Comparison of ENCODE assay signal across 8 mouse cellular contexts in the genomic region with DNA sequence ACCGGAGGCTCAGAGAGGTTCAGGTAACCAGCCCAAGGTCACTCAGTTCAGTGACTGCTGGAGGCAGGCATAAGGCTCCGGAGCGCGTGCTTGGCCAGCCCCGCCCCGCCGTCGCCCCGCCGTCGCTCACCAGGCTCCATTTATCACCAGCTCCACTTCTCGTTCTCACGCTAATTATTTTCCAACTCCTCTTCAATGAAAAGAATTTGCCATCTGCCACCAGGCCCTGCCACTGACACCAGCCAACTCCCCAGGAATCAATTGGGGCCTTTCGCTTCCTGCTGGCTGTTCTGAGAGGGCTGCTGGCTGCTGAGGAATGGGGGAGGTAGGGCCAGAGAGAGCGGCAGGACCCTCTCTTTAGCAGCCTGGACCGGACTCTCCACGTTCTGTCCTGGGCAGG. TPM values are rescaled to one million over a fixed set of nuclear protein-coding genes. Genes with fewer than 3 reads are reported as not detected.
A peak's percentile ranks its signal among the peaks of the same experiment; 100 is the strongest.
DNase-seq lines count a peak whose midpoint lies in the region; ATAC-seq and TF ChIP-seq lines count a peak whose summit lies in the region.

No protein-coding gene starts in this region.

- H3K27ac ChIP-seq in hindbrain, postnatal 0 days, result 0 out of 2 replicates have a peak overlapping the region, but pooled peaks have one; percentile 36
- no peak overlapping the region for H3K27ac ChIP-seq in liver, embryonic 11.5 days (ENCODE audit: low read depth, low read length)
- peak overlapping the region; percentile 80 for H3K27ac ChIP-seq in stomach, postnatal 0 days (replicated peaks)

- ATAC-seq in hindbrain, postnatal 0 days, result peak; percentile 22; the same call in 1 of the 2 replicates
- no peak for ATAC-seq in liver, embryonic 11.5 days (replicated peaks; ENCODE audit: low FRiP score)
- peak; percentile 53 for ATAC-seq in stomach, postnatal 0 days (ENCODE audit: low FRiP score, low TSS enrichment)
- no peak for ATAC-seq in inflammation-experienced regulatory T-cells, adult 6 months

- H3K9ac ChIP-seq in hindbrain, postnatal 0 days (replicated peaks; ENCODE audit: low read length), result no peak overlapping the region
- no peak overlapping the region for H3K9ac ChIP-seq in liver, embryonic 11.5 days (ENCODE audit: low read depth, low read length)
- H3K9ac ChIP-seq in stomach, postnatal 0 days (ENCODE audit: low read length), result no peak overlapping the region

- peak overlapping the region; percentile 3; the same call in 1 of the 2 replicates for H3K4me2 ChIP-seq in hindbrain, postnatal 0 days (ENCODE audit: low read depth, low read length)
- H3K4me2 ChIP-seq in liver, embryonic 11.5 days, result 0 out of 2 replicates have a peak overlapping the region, but pooled peaks have one; percentile 8
- no peak overlapping the region for H3K4me2 ChIP-seq in stomach, postnatal 0 days (replicated peaks; ENCODE audit: low read depth)

- peaks cover 23% of the 10 kb centered on the region for H3K4me1 ChIP-seq in hindbrain, postnatal 0 days (ENCODE audit: insufficient read depth, low read length)
- H3K4me1 ChIP-seq in liver, embryonic 11.5 days (replicated peaks; ENCODE audit: control insufficient read depth, insufficient read depth, low read length), result peaks cover 14% of the 10 kb centered on the region
- peaks cover 12% of the 10 kb centered on the region for H3K4me1 ChIP-seq in stomach, postnatal 0 days (replicated peaks; ENCODE audit: control insufficient read depth, insufficient read depth)

- H3K4me3 ChIP-seq in hindbrain, postnatal 0 days (ENCODE audit: low read length), result no peak overlapping the region
- no peak overlapping the region for H3K4me3 ChIP-seq in liver, embryonic 11.5 days (ENCODE audit: low read depth, low read length)
- no peak overlapping the region for H3K4me3 ChIP-seq in stomach, postnatal 0 days (ENCODE audit: low read depth, low read length)

- DNase-seq in lung, adult 18-20 months, result peak; percentile 38 to 45
- DNase-seq in lung, postnatal 25 days (ENCODE audit: low spot score), result no peak
- peak; percentile 47 to 69 for DNase-seq in cerebellum, postnatal 14 days
- DNase-seq in hindbrain, postnatal 0 days (ENCODE audit: low spot score), result peak; percentile 73
- no peak for DNase-seq in liver, embryonic 11.5 days (ENCODE audit: low spot score)
- DNase-seq in stomach, postnatal 0 days (ENCODE audit: low spot score), result peak; percentile 78
- no peak for DNase-seq in adrenal gland, adult 2 months

- TF ChIP-seq CTCF in hindbrain, postnatal 0 days (IDR thresholded peaks at IDR 0.05; ENCODE audit: low read depth), result no peak
- no peak for TF ChIP-seq CTCF in stomach, postnatal 0 days (IDR thresholded peaks at IDR 0.05; ENCODE audit: low read depth)

- H3K36me3 ChIP-seq in hindbrain, postnatal 0 days (ENCODE audit: insufficient read depth, low read length), result no peaks in the 10 kb centered on the region
- H3K36me3 ChIP-seq in liver, embryonic 11.5 days (ENCODE audit: control insufficient read depth, insufficient read depth, low read length), result no peaks in the 10 kb centered on the region
- no peaks in the 10 kb centered on the region for H3K36me3 ChIP-seq in stomach, postnatal 0 days (ENCODE audit: control insufficient read depth, insufficient read depth, low read length)

- 6% methylated on average over 17 of the region's 17 CpGs for WGBS in hindbrain, postnatal 0 days
- 5% methylated on average over 17 of the region's 17 CpGs for WGBS in liver, embryonic 11.5 days
- WGBS in stomach, postnatal 0 days, result 20% methylated on average over 17 of the region's 17 CpGs

- TF ChIP-seq EP300 in stomach, postnatal 0 days (optimal IDR thresholded peaks at IDR 0.05), result no peak

- H3K27me3 ChIP-seq in hindbrain, postnatal 0 days (ENCODE audit: insufficient read depth, low read length), result no peaks in the 10 kb centered on the region
- no peaks in the 10 kb centered on the region; the same call in 1 of the 2 replicates for H3K27me3 ChIP-seq in liver, embryonic 11.5 days (replicated peaks; ENCODE audit: control insufficient read depth, insufficient read depth, low read length)
- H3K27me3 ChIP-seq in stomach, postnatal 0 days (ENCODE audit: control insufficient read depth, insufficient read depth, low read length), result no peaks in the 10 kb centered on the region

- no peaks in the 10 kb centered on the region for H3K9me3 ChIP-seq in hindbrain, postnatal 0 days (ENCODE audit: low read length)
- no peaks in the 10 kb centered on the region for H3K9me3 ChIP-seq in liver, embryonic 11.5 days (ENCODE audit: control insufficient read depth, low read length)
- no peaks in the 10 kb centered on the region for H3K9me3 ChIP-seq in stomach, postnatal 0 days (ENCODE audit: control insufficient read depth, low read length)

RNA-seq across cellular contexts. Expression of a gene that starts 27.3 kb away (rescaled TPM):
- 33.7 and 35.0 TPM in 2 replicates for total RNA-seq in hindbrain, postnatal 0 days (2014; rRNA removed)
- 9.0 and 10.9 TPM in 2 replicates for polyA plus RNA-seq in hindbrain, postnatal 0 days (2015; fragmentation: Nextera tagmentation; extraction: Ambion mirVana)
- polyA plus RNA-seq in liver, embryonic 11.5 days (2014; fragmentation: Nextera tagmentation; extraction: Ambion mirVana), result 0.77 and 0.82 TPM in 2 replicates
- polyA plus RNA-seq in stomach, postnatal 0 days (2015; fragmentation: Nextera tagmentation; extraction: Ambion mirVana), result 1.3 and 1.7 TPM in 2 replicates
- under 1 TPM in 1 of 3 experiments, not detected in 2; 0.11 TPM for polyA plus RNA-seq in inflammation-experienced regulatory T-cells, adult 6 months (2017; shearing (Covaris generic))
- total RNA-seq in adrenal gland, adult 2 months (2021), result 1 to 10 TPM; 6.5 to 6.8 TPM
- polyA plus RNA-seq in adrenal gland, adult 2 months (2012; rRNA removed), result 8.9 and 10.2 TPM in 2 replicates

RNA-seq across cellular contexts. Expression of a gene that starts 36.8 kb away (rescaled TPM):
- total RNA-seq in hindbrain, postnatal 0 days (2014; rRNA removed), result 5.1 and 5.9 TPM in 2 replicates
- polyA plus RNA-seq in hindbrain, postnatal 0 days (2015; fragmentation: Nextera tagmentation; extraction: Ambion mirVana), result 1.7 and 2.0 TPM in 2 replicates
- polyA plus RNA-seq in liver, embryonic 11.5 days (2014; fragmentation: Nextera tagmentation; extraction: Ambion mirVana), result 23.8 and 24.1 TPM in 2 replicates
- 9.6 and 10.7 TPM in 2 replicates for polyA plus RNA-seq in stomach, postnatal 0 days (2015; fragmentation: Nextera tagmentation; extraction: Ambion mirVana)
- not detected for polyA plus RNA-seq in inflammation-experienced regulatory T-cells, adult 6 months (2017; shearing (Covaris generic))
- total RNA-seq in adrenal gland, adult 2 months (2021), result 1 to 10 TPM; 2.3 to 2.7 TPM
- polyA plus RNA-seq in adrenal gland, adult 2 months (2012; rRNA removed), result 2.5 and 3.1 TPM in 2 replicates

Comparison
In these comparisons a context has a peak if more than half of its experiments do, and no peak if none do; other contexts are left out.
1. DNase-seq: peak in lung, adult 18-20 months (2 of 2), cerebellum, postnatal 14 days (2 of 2), hindbrain, postnatal 0 days (single experiment) and stomach, postnatal 0 days (single experiment); none in lung, postnatal 25 days (single experiment), liver, embryonic 11.5 days (single experiment) and adrenal gland, adult 2 months (single experiment).
2. ATAC-seq: peak in hindbrain, postnatal 0 days (single experiment) and stomach, postnatal 0 days (single experiment); none in liver, embryonic 11.5 days (single experiment) and inflammation-experienced regulatory T-cells, adult 6 months (single experiment).